9 mouse cellular contexts compared by ENCODE assay signal in the genomic region with DNA sequence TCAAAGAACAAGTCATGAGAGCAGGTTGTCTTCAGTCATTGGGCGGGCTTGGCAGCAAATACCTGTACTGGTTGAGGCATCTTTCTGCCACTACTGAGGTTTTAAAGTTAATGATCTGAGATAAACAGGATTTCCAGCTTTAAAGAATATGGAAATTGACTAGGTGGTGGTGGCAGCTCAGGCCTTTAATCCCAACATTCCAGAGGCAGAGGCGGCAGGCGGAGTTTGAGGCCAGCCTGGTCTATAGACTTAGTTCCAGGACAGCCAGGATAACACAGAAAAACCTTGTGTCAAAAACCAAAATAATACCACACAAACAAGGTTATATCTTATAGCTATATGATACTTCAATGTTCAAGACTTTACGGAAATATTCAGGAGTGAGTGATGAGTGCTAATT. TPM values are rescaled to one million over a fixed set of nuclear protein-coding genes. Genes with fewer than 3 reads are reported as not detected.
DNase-seq lines count a peak whose midpoint lies in the region; ATAC-seq and TF ChIP-seq lines count a peak whose summit lies in the region.
"Had no signal": no experiment of that assay in that cellular context is flagged by ENCODE, and none has a peak within 500 bp of the region (broad histone marks: within the 10 kb centered on the region; RNA-seq: fewer than 3 reads in every experiment).

No protein-coding gene starts in this region.

- H3K4me1 ChIP-seq in testis, adult 2 months (ENCODE audit: control insufficient read depth, insufficient read depth, low read length), result peaks cover 7% of the 10 kb centered on the region
- peaks cover 9% of the 10 kb centered on the region for H3K4me1 ChIP-seq in limb, embryonic 15.5 days

- no peaks in the 10 kb centered on the region for H3K27me3 ChIP-seq in testis, adult 2 months (ENCODE audit: control insufficient read depth, insufficient read depth, low read length)
- H3K27me3 ChIP-seq in limb, embryonic 15.5 days, result no peaks in the 10 kb centered on the region

- WGBS in limb, embryonic 15.5 days, result 36% methylated on average over 4 of the region's 4 CpGs

- H3K36me3 ChIP-seq in testis, adult 2 months (ENCODE audit: control insufficient read depth, insufficient read depth, low read length), result no peaks in the 10 kb centered on the region; the same call in 1 of the 2 replicates
- H3K36me3 ChIP-seq in limb, embryonic 15.5 days, result no peaks in the 10 kb centered on the region

- H3K4me2 ChIP-seq in limb, embryonic 15.5 days, result peak overlapping the region; percentile 72

- peak overlapping the region; percentile 96; the same call in 1 of the 2 replicates for H3K27ac ChIP-seq in testis, adult 2 months (ENCODE audit: control insufficient read depth, insufficient read depth, low read depth, low read length)
- H3K27ac ChIP-seq in limb, embryonic 15.5 days, result peak overlapping the region; percentile 100

- no peaks in the 10 kb centered on the region for H3K9me3 ChIP-seq in limb, embryonic 15.5 days

- no peak for TF ChIP-seq CTCF in testis, adult 2 months (IDR thresholded peaks at IDR 0.05; ENCODE audit: control insufficient read depth, insufficient read depth, insufficient replicate concordance, low read depth, low read length)

- no peak for ATAC-seq in CD4-positive, CD25-positive, alpha-beta regulatory T cell, adult 4 months
- no peak for ATAC-seq in limb, embryonic 15.5 days (ENCODE audit: insufficient number of reproducible peaks, low FRiP score, low TSS enrichment, low read depth)

- H3K9ac ChIP-seq in limb, embryonic 15.5 days, result no peak overlapping the region

- DNase-seq in CD4-positive, CD25-positive, alpha-beta regulatory T cell, adult 2 months (ENCODE audit: low read depth, low spot score), result peak; percentile 6
- DNase-seq in testis, postnatal 10 days (ENCODE audit: low spot score), result no peak
- DNase-seq in right cerebral cortex, adult 18-20 months, result no peak
- no peak for DNase-seq in c-Kit-positive CD71-positive TER-119-positive erythroid progenitor cells, embryonic 14.5 days (ENCODE audit: low spot score)
- DNase-seq in adrenal gland, postnatal 25 days, result no peak
- DNase-seq: cerebellum, postnatal 14 days had no signal

- H3K4me3 ChIP-seq in testis, adult 2 months (ENCODE audit: control insufficient read depth, low read depth, low read length), result no peak overlapping the region
- H3K4me3 ChIP-seq in limb, embryonic 15.5 days, result peak overlapping the region; percentile 96

- TF ChIP-seq POLR2A in testis, adult 2 months (IDR thresholded peaks at IDR 0.05; ENCODE audit: control insufficient read depth, low read depth, low read length), result no peak

RNA-seq across cellular contexts. Expression of gene Msantd2, which starts 1.1 kb away (rescaled TPM):
- 10 to 100 TPM in 1 of 2 experiments, 1 to 10 TPM in 1; 8.3 to 13.7 TPM for polyA plus RNA-seq in CD4-positive, CD25-positive, alpha-beta regulatory T cell, adult 4 months (2017; shearing (Covaris generic))
- 10.5 and 16.6 TPM in 2 replicates for polyA plus RNA-seq in testis, adult 2 months (2012; rRNA removed)
- 17.3 and 25.2 TPM in 2 replicates for polyA plus RNA-seq in limb, embryonic 15.5 days (2015; fragmentation: Nextera tagmentation; extraction: Ambion mirVana)
- total RNA-seq in adrenal gland, postnatal 25 days (2021), result 26.8 and 28.7 TPM in 2 replicates

RNA-seq across cellular contexts. Expression of gene Esam, which starts 39.8 kb away (rescaled TPM):
- not detected for polyA plus RNA-seq in CD4-positive, CD25-positive, alpha-beta regulatory T cell, adult 4 months (2017; shearing (Covaris generic))
- 3.0 and 3.1 TPM in 2 replicates for polyA plus RNA-seq in testis, adult 2 months (2012; rRNA removed)
- polyA plus RNA-seq in limb, embryonic 15.5 days (2015; fragmentation: Nextera tagmentation; extraction: Ambion mirVana), result 50.2 and 60.0 TPM in 2 replicates
- 27.5 and 35.3 TPM in 2 replicates for total RNA-seq in adrenal gland, postnatal 25 days (2021)

RNA-seq across cellular contexts. Expression of gene Vsig2, which starts 51.0 kb away (rescaled TPM):
- not detected for polyA plus RNA-seq in CD4-positive, CD25-positive, alpha-beta regulatory T cell, adult 4 months (2017; shearing (Covaris generic))
- 0.60 and 0.89 TPM in 2 replicates for polyA plus RNA-seq in testis, adult 2 months (2012; rRNA removed)
- polyA plus RNA-seq in limb, embryonic 15.5 days (2015; fragmentation: Nextera tagmentation; extraction: Ambion mirVana), result 0.83 and 2.0 TPM in 2 replicates
- total RNA-seq in adrenal gland, postnatal 25 days (2021), result 4.8 and 5.8 TPM in 2 replicates

RNA-seq across cellular contexts. Expression of gene Robo3, which starts 55.0 kb away (rescaled TPM):
- polyA plus RNA-seq in CD4-positive, CD25-positive, alpha-beta regulatory T cell, adult 4 months (2017; shearing (Covaris generic)), result not detected
- 1.0 and 1.4 TPM in 2 replicates for polyA plus RNA-seq in testis, adult 2 months (2012; rRNA removed)
- polyA plus RNA-seq in limb, embryonic 15.5 days (2015; fragmentation: Nextera tagmentation; extraction: Ambion mirVana), result 0.06 and 0.12 TPM in 2 replicates
- total RNA-seq in adrenal gland, postnatal 25 days (2021), result 0.70 and 1.8 TPM in 2 replicates

Comparison
In these comparisons a context has a peak if more than half of its experiments do, and no peak if none do; other contexts are left out.
1. RNA of gene Esam, which starts 39.8 kb away (polyA plus RNA-seq): 50.2 to 60.0 TPM in limb, embryonic 15.5 days; 3.0 to 3.1 TPM in testis, adult 2 months and not detected in CD4-positive, CD25-positive, alpha-beta regulatory T cell, adult 4 months; every median in the first group is over 10 times any median in the second.